Mouse (Mus musculus): Measurements from ENCODE around the gene Bcl6b. TPM values are rescaled to one million over a fixed set of nuclear protein-coding genes. Genes with fewer than 3 reads are reported as not detected.

Gene Bcl6b
- polyA plus RNA-seq, 2 experiments, result 1.0 TPM

GRCm38 (mm10) chr11:70250150-70250549, 20.6 kb upstream of the Bcl6b start:
- Histone ChIP-seq H3K4me2 (ENCODE audit: low read depth) (no peak overlapping the region), H3K9me3 (ENCODE audit: control insufficient read depth, low read length) (no peaks in the 10 kb centered on the region), H3K27me3 (ENCODE audit: control insufficient read depth, insufficient read depth, low read length) (peaks cover 25% of the 10 kb centered on the region), H3K27ac (no peak overlapping the region), H3K4me1 (replicated peaks; ENCODE audit: control insufficient read depth in 2 of 2, insufficient read depth in 2 of 2, low read length in 1 of 2) (0 out of 4 replicates have a peak, but pooled peaks cover 0 to 2% of the 10 kb centered on the region in 2 experiments), H3K9ac (replicated peaks) (no peak overlapping the region), H3K4me3 (ENCODE audit: insufficient read depth in 1 of 2, low read depth in 2 of 2, low read length in 2 of 2) (no peak overlapping the region), H3K36me3 (replicated peaks; ENCODE audit: control insufficient read depth, insufficient read depth, low read depth) (no peaks in the 10 kb centered on the region)
- 17% methylated on average over 11 of the region's 11 CpGs for WGBS (ENCODE audit: insufficient replicate concordance)
- ATAC-seq (ENCODE audit: insufficient read depth) (no peak), DNase-seq (ENCODE audit: low read depth in 3 of 3, low spot score in 3 of 3) (no peak)
- no peak for TF ChIP-seq CTCF (IDR thresholded peaks at IDR 0.05; ENCODE audit: low read depth)
- TF ChIP-seq EP300 (IDR thresholded peaks at IDR 0.05; ENCODE audit: low read depth), result no peak

- Histone ChIP-seq H3K27ac (no peak overlapping the region), H3K4me3 (ENCODE audit: insufficient read depth in 1 of 2, low read depth in 2 of 2, low read length in 2 of 2) (no peak overlapping the region), H3K9ac (replicated peaks) (no peak overlapping the region), H3K4me2 (ENCODE audit: low read depth) (no peak overlapping the region), H3K27me3 (ENCODE audit: control insufficient read depth, insufficient read depth, low read length) (no peaks in the 10 kb centered on the region), H3K36me3 (replicated peaks; ENCODE audit: control insufficient read depth, insufficient read depth, low read depth) (no peaks in the 10 kb centered on the region), H3K9me3 (ENCODE audit: control insufficient read depth, low read length) (no peaks in the 10 kb centered on the region), H3K4me1 (replicated peaks; ENCODE audit: control insufficient read depth in 2 of 2, insufficient read depth in 2 of 2, low read length in 1 of 2) (0 out of 4 replicates have a peak, but pooled peaks cover 0 to 2% of the 10 kb centered on the region in 2 experiments)
- ATAC-seq (ENCODE audit: insufficient read depth) (no peak), DNase-seq (ENCODE audit: low read depth in 3 of 3, low spot score in 3 of 3) (peak in 2 of 3 experiments; percentile 52 to 63)
- no peak for TF ChIP-seq EP300 (IDR thresholded peaks at IDR 0.05; ENCODE audit: low read depth)
- peak; percentile 89 for TF ChIP-seq CTCF (IDR thresholded peaks at IDR 0.05; ENCODE audit: low read depth)
- 39% methylated on average over 9 of the region's 9 CpGs for WGBS (ENCODE audit: insufficient replicate concordance)
Observed at GRCm38 (mm10) chr11:70247136-70247845, 17.7 kb upstream of the Bcl6b start.

- no peak overlapping the region for H3K4me2 ChIP-seq (ENCODE audit: low read depth)
- ATAC-seq (ENCODE audit: insufficient read depth) (no peak), DNase-seq (ENCODE audit: low read depth in 3 of 3, low spot score in 3 of 3) (no peak)
- H3K4me3 ChIP-seq (ENCODE audit: insufficient read depth in 1 of 2, low read depth in 2 of 2, low read length in 2 of 2), result no peak overlapping the region
- no peak overlapping the region for H3K27ac ChIP-seq
- no peaks in the 10 kb centered on the region for H3K36me3 ChIP-seq (replicated peaks; ENCODE audit: control insufficient read depth, insufficient read depth, low read depth)
- no peaks in the 10 kb centered on the region for H3K27me3 ChIP-seq (ENCODE audit: control insufficient read depth, insufficient read depth, low read length)
- H3K9ac ChIP-seq (replicated peaks), result no peak overlapping the region
- H3K4me1 ChIP-seq (replicated peaks; ENCODE audit: control insufficient read depth in 2 of 2, insufficient read depth in 2 of 2, low read length in 1 of 2), result peaks cover 10 to 11% of the 10 kb centered on the region in 2 experiments
- WGBS (ENCODE audit: insufficient replicate concordance), result 54% methylated on average over 11 of the region's 11 CpGs
- TF ChIP-seq EP300 (IDR thresholded peaks at IDR 0.05; ENCODE audit: low read depth), result no peak
- no peak for TF ChIP-seq CTCF (IDR thresholded peaks at IDR 0.05; ENCODE audit: low read depth)
- no peaks in the 10 kb centered on the region for H3K9me3 ChIP-seq (ENCODE audit: control insufficient read depth, low read length)
Observed at GRCm38 (mm10) chr11:70242591-70242990, 13.0 kb upstream of the Bcl6b start.

GRCm38 (mm10) chr11:70239541-70240279, 10.1 kb upstream of the Bcl6b start, which contains the start of the genes Gm21988 and Rnasek:
TSS of gene Gm21988 (minus strand) at chr11:70239830.
TSS of gene Rnasek (minus strand) at chr11:70239842.
- peak within 1 kb of the TSS; percentile 86 to 87 for H3K4me3 ChIP-seq (ENCODE audit: insufficient read depth in 1 of 2, low read depth in 2 of 2, low read length in 2 of 2)
- no peaks in the 10 kb centered on the region for H3K27me3 ChIP-seq (ENCODE audit: control insufficient read depth, insufficient read depth, low read length)
- peak within 1 kb of the TSS; percentile 96 for H3K9ac ChIP-seq (replicated peaks)
- TF ChIP-seq CTCF (IDR thresholded peaks at IDR 0.05; ENCODE audit: low read depth) (no peak), EP300 (IDR thresholded peaks at IDR 0.05; ENCODE audit: low read depth) (peak; percentile 45; the same call in 1 of the 2 replicates)
- no peaks in the 10 kb centered on the region for H3K9me3 ChIP-seq (ENCODE audit: control insufficient read depth, low read length)
- under 1% methylated on average over 32 of the region's 35 CpGs for WGBS (ENCODE audit: insufficient replicate concordance)
- peak within 1 kb of the TSS; percentile 96 for H3K27ac ChIP-seq
- ATAC-seq (ENCODE audit: insufficient read depth), result peak; percentile 29
- H3K36me3 ChIP-seq (replicated peaks; ENCODE audit: control insufficient read depth, insufficient read depth, low read depth), result peaks cover 5% of the 10 kb centered on the region
- H3K4me2 ChIP-seq (ENCODE audit: low read depth), result peak within 1 kb of the TSS; percentile 99
- peak; percentile 76 to 79 (median 77) for DNase-seq (ENCODE audit: low read depth in 3 of 3, low spot score in 3 of 3)
- H3K4me1 ChIP-seq (replicated peaks; ENCODE audit: control insufficient read depth in 2 of 2, insufficient read depth in 2 of 2, low read length in 1 of 2), result peaks cover 15 to 28% of the 10 kb centered on the region in 2 experiments
